Mouse (Mus musculus) small intestine, adult 2 months (tissue): ENCODE measurements at regions not wholly inside any gene's neighbourhood (a gene's known extent, or its start where the extent isn't known, plus 50 kb on each side); places are given as distances from the start of the nearest gene placed in this dataset.

Experiments used
- CTCF ChIP-seq: fragments of 200-500 bp; IDR thresholded peaks from 2 replicates; pipeline ENCODE4 v1.5.1; 2012; ENCODE audit warnings: low read depth, mild to moderate bottlenecking, control low read depth, inconsistent platforms, low read length, moderate library complexity, mixed read lengths; ENCODE audit not compliant: insufficient replicate concordance, insufficient read length; ENCODE audit errors: extremely low read depth
- POLR2A ChIP-seq: fragments of 200-500 bp; IDR thresholded peaks from 2 replicates; pipeline ENCODE4 v1.6.1; 2012; ENCODE audit warnings: low read depth, mild to moderate bottlenecking, control low read depth, inconsistent platforms, low read length, moderate library complexity

- no peak for TF ChIP-seq POLR2A
- no peak for TF ChIP-seq CTCF
These were observed 548.5 kb downstream of the Zfp704 start for GRCm38 (mm10) chr3:9061396-9061795.
